Mouse (Mus musculus): ENCODE measurements around the gene Fbxo2.

GRCm38 (mm10) chr4:148152547-148152946 lies 7.9 kb upstream of the Fbxo2 start:
- TF ChIP-seq CTCF (IDR thresholded peaks at IDR 0.05; ENCODE audit: extremely low read depth, insufficient read depth, insufficient read length, insufficient replicate concordance) (no peak), POLR2A (IDR thresholded peaks at IDR 0.05; ENCODE audit: low read depth, low read length) (no peak)
